Mouse (Mus musculus): ENCODE data around the gene Phf1.

Phf1 gene

GRCm38 (mm10) chr17:26933885-26934827 lies 1.3 kb downstream of the Phf1 start:
- no peak for DNase-seq

DNA sequence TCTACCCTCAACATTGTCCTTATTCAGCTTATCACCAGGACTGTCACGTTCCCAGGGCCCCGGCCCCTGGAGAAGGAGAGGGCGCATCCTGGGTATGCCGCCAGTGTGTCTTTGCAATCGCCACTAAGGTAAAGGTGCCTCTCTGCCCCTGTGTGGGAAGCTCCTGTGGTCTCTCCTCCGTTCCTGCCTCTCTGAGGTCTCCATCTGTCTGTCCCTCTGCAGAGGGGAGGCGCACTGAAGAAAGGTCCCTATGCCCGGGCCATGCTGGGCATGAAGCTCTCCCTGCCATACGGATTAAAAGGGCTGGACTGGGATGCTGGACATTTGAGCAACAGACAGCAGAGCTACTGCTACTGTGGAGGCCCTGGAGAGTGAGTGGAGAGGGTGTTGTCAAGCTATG lies 2.2 kb downstream of the Phf1 start:
- no peak for DNase-seq

GRCm38 (mm10) chr17:26936453-26936852 lies 3.6 kb downstream of the Phf1 start:
- DNase-seq = no peak

DNA sequence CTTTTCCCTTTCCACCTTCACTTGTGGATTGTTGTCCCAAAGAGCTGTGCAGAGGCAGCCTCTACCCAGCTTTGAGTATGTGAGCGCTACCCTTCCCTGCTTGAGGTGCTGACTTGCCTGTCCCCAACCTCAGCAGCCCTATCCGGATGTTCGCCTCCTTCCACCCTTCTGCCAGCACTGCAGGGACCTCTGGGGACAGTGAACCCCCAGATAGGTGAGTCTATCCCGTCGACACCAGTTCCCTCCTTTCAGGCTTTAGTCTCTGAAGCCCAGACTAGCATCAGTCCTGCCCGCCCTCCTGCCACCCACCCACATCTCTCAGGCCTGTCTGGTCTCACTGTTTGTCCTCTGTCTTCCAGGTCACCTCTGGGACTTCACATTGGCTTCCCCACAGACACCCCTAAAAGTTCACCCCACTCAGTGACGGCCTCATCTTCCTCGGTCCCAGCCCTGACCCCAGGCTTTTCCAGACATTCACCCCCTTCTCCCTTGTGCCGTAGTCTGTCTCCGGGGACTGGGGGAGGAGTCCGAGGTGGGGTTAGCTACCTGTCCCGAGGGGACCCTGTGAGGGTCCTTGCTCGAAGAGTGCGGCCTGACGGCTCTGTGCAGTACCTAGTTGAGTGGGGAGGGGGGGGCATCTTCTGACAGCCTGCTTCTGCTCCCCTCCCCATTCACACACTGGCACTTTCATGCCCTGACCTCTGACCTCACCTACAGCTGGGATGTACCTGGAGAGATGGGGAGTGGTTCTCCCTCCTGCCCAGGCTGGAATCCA lies 4.3 kb downstream of the Phf1 start:
- DNase-seq = no peak

- no peak for DNase-seq
Measured at GRCm38 (mm10) chr17:26937883-26938695, 5.2 kb downstream of the Phf1 start.

- peak in 1 of 2 experiments; percentile 43 for DNase-seq
Measured at GRCm38 (mm10) chr17:26938731-26939130, 5.9 kb downstream of the Phf1 start.

- DNase-seq = peak; percentile 99 to 100
Measured at GRCm38 (mm10) chr17:26939178-26939972, 6.5 kb downstream of the Phf1 start, which contains the start of gene Cuta. Gene Cuta (minus strand): TSS chr17:26939569.

GRCm38 (mm10) chr17:26939973-26940300 lies 7.1 kb downstream of the Phf1 start:
- no peak for DNase-seq

- DNase-seq = peak; percentile 75 to 80
Measured at GRCm38 (mm10) chr17:26941031-26941789, 8.4 kb downstream of the Phf1 start, which contains the start of gene Syngap1. Gene Syngap1 (plus strand): TSS chr17:26941253.

DNA sequence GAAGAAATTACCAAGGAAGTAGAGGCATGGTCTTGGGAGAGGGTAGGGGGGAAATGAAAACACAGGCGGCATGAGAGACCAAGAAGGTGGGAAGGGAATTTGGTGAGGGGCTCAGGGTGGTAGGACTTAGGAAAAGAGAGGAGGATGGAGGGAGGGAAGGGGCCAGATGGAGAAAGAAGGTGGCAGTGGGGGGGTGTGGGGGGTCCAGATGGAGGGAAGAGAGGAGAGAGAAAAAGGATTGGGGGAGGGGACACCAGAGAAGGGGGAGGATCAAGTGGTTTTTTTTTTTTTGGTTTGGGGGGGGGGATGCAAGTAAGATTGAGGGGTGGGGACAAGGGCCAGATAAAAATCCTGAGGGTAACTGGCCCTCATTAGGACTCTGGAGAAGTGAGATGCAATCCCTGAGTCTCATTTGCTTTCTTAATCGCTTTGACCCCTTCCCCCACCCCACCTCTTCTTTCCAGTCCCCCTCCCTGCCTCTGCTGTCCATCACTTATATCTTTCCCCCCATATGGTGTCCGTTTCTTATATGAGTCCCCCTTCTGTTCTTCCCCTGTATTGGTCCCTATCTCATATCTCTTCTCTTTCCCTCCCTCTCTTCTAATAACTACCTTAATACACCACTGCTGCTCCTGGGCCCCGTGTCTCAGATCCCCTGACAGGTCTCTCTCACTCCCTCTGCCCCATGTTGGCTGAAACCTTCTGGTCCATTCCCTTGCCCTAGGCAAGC lies 9.2 kb downstream of the Phf1 start:
- DNase-seq = no peak

DNA sequence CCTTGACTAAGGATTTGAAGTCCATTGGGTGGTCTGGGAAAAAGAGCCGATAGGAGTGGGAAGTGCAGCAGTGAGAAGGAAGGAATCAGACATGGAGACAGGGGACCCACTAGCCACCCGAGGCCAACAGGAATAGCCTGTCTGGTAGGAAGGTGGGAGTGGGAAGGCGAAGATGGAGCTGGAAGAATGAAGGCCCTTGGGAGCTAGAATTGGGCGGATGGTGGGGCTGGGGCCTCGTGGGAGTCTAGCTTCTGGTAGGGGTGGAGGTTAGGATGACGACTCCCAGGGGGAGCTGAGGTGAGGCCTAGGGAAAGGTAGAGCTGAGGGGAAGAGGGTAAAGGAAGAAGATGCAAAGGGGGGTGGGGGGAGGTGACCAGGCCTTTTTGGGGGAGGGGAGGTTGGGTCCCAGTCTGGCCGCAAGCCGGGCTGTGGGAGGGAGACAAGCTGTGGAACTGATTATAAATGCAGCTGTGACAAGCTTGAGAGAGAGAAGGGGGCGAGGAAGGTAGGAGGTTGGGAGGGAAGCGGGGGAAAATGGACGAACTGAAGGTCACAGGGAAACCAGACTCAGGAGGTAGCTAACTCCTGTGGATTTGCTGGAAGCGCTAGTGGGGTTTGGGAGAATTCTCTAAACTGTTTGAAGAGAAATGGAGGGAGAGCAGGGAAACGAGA lies 13.1 kb downstream of the Phf1 start:
- peak in 1 of 2 experiments; percentile 45 for DNase-seq

- peak; percentile 84 to 90 for DNase-seq
Measured at GRCm38 (mm10) chr17:26946567-26946966, 13.7 kb downstream of the Phf1 start.

- no peak for DNase-seq
Measured at GRCm38 (mm10) chr17:26947231-26948100, 14.6 kb downstream of the Phf1 start.

DNA sequence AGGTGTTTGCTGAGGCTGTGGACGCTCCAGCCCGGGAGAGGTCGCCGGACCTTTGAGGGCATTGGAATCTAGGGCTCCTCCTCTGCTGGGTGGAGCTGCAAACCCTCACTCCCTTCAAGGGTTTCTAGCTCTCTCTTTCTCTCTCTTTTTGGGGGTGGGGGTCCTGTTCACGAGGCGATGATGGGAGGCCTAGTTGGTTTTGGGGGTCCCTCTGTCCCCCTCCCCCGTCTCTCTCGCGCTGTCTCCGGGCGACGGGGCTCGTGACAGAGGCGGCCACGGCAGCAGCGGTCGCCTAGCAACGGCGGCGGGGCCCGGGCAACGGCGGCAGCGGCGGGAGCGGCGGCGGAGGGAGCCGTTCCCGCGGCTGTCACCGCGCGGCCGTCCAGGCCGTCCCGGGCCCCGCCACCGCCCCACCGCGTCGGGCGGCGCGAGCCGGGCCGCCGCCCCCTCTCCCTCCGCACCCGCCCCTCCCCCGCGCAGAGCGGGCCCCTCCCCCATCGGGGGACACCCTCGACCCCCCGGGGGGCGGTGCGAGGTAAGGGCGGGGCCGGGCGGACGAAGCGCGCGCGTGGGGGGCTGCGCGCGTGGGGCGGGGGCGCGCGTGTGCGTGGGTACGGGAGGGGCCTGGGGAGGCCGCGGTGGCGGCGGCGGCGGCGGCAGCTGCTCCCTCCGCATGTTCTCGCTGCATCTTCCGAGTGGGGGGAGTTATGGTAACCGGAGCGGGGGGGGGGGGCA lies 15.6 kb downstream of the Phf1 start:
- DNase-seq = peak; percentile 68 to 77

DNA sequence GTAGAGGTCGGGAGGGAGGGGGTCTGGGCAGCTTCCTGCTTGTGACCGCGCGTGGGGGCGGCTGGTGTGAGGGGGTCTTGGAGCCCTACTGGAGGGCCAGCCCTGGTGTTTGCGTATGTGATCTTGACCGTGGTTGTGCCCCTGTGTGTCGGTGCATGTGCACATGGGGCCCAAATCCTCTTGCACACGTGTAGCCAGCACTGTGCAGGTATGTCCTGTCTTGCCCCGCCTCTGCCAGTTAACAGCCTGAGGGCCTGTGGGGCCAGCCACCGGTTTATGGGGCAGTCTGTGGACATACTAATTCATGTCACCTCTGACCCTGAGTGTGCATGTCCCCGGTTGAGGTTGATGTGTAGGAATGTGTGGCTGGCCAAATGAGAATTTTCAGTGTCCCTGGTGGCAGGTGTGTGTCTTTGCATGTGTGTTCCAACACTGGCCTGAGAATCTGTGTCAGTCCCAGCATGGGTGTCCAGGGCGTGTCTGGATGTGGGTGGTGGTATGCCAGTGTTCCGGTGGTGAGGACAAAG lies 16.3 kb downstream of the Phf1 start:
- DNase-seq = peak; percentile 46 to 64

GRCm38 (mm10) chr17:26949866-26950265 lies 17.0 kb downstream of the Phf1 start:
- DNase-seq = no peak

DNA sequence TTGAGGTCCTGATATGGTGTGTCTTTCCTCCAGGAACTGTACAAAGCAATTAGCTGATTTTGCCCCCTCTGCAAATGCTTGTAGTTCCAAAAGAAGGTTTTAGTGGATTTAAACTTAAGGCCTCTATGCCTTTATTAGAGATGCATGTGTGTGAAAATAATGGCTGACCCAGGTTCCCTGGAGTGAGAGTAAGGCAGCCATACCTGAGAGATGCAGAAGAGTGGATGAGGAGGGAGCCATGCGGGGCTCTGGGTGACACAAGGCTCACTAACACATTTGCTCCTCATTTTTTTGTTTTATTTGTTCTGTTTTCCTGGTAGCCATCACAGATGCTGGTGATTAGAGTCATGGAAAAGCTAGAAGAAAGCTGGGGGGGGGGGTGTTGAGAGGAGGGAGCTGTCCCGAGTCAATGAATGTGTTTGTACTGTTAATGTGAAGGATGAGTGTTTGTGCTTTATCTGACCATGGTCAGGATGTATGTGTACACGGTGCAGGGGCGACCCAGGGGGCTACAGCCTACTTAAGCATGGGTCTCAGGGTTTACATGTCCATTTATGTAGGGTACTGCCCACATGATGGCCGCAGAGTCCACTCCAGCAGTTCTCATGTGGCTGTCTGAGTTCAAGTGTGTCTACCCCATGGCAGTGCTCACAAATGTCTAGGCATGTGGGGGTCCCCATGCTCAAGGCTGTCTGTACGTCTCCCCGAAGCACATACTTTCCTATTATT lies 17.9 kb downstream of the Phf1 start:
- DNase-seq = no peak

Data from kidney, postnatal 4 days (tissue).